Mouse (Mus musculus) CH12.LX (cell line): ENCODE measurements around the gene Mef2d. TPM values are rescaled to one million over a fixed set of nuclear protein-coding genes. Genes with fewer than 3 reads are reported as not detected.

Experiments
- DNase-seq: peaks from one replicate; pipeline ENCODE4 v3.0.0-alpha.2; 2013; ENCODE audit errors: extremely low read depth
- H3K27ac ChIP-seq: 2 replicates; pipeline ENCODE4 v1.5.1; 2012; ENCODE audit warnings: low read depth, mild to moderate bottlenecking, control low read depth, moderate library complexity; ENCODE audit not compliant: insufficient read depth
- H3K27me3 ChIP-seq: replicated peaks from 2 replicates; pipeline ENCODE3; 2012; ENCODE audit warnings: inconsistent platforms
- H3K36me3 ChIP-seq, 2 experiments: replicated peaks in 1 of 2; 2 replicates each; pipeline versions ENCODE3 to v1.6.1; 2012; ENCODE audit warnings: inconsistent platforms in 1 of 2, low read length in 1 of 2, mild to moderate bottlenecking in 1 of 2, mixed read lengths in 1 of 2, moderate library complexity in 1 of 2; ENCODE audit not compliant: control insufficient read depth in 1 of 2, insufficient read depth in 1 of 2
- H3K4me1 ChIP-seq, 2 experiments: 2 replicates each; pipeline ENCODE4 v1.6.1; 2012; ENCODE audit warnings: inconsistent platforms in 1 of 2, moderate library complexity in 1 of 2; ENCODE audit not compliant: insufficient read depth in 2 of 2, control insufficient read depth in 1 of 2
- H3K4me2 ChIP-seq: 2 replicates; pipeline ENCODE4 v1.6.1; 2012; ENCODE audit warnings: low read depth, mild to moderate bottlenecking, control low read depth; ENCODE audit not compliant: poor library complexity, insufficient read depth, severe bottlenecking
- H3K4me3 ChIP-seq, 3 experiments: fragments of 150-350 bp in 1 of 3; sonication (generic) in 1 of 3; replicated peaks in 1 of 3; 2 replicates each; pipeline versions ENCODE3 to v1.5.1; 2011 to 2012; ENCODE audit warnings: low read depth in 2 of 3, low read length in 2 of 3, mild to moderate bottlenecking in 2 of 3, moderate library complexity in 2 of 3, control low read depth in 1 of 3, improper control_type of control experiment in 1 of 3, inconsistent platforms in 1 of 3, mixed read lengths in 1 of 3; ENCODE audit not compliant: poor library complexity in 1 of 3
- H3K79me2 ChIP-seq: replicated peaks from 2 replicates; pipeline ENCODE4 v1.6.1; 2012; ENCODE audit warnings: mild to moderate bottlenecking, moderate library complexity; ENCODE audit not compliant: control insufficient read depth, poor library complexity, insufficient read depth, severe bottlenecking; ENCODE audit errors: extremely low read depth
- H3K9ac ChIP-seq: 2 replicates; pipeline ENCODE4 v1.6.1; 2012; ENCODE audit warnings: low read depth, mild to moderate bottlenecking, control low read depth, moderate library complexity; ENCODE audit not compliant: insufficient read depth
- H3K9me3 ChIP-seq: replicated peaks from 2 replicates; pipeline ENCODE3; 2012; ENCODE audit warnings: low read length, inconsistent platforms, mixed read lengths
- CHD1 ChIP-seq: IDR thresholded peaks from 2 replicates; pipeline ENCODE4 v1.6.1; 2012; ENCODE audit warnings: low read depth, low read length, improper control_type of control experiment, inconsistent platforms
- E2F4 ChIP-seq: IDR thresholded peaks from 2 replicates; pipeline ENCODE4 v1.6.1; 2011; ENCODE audit warnings: low read depth, low read length, improper control_type of control experiment; ENCODE audit not compliant: insufficient replicate concordance
- EP300 ChIP-seq: IDR thresholded peaks from 2 replicates; pipeline ENCODE4 v1.6.1; 2011; ENCODE audit warnings: low read length, improper control_type of control experiment
- ETS1 ChIP-seq: conservative IDR thresholded peaks from 2 replicates; pipeline ENCODE4 v1.6.1; 2012; ENCODE audit warnings: low read depth, mild to moderate bottlenecking, inconsistent platforms, low read length, improper control_type of control experiment, moderate library complexity
- GABPA ChIP-seq: IDR thresholded peaks from 2 replicates; pipeline ENCODE4 v1.6.1; 2012; ENCODE audit warnings: low read depth, low read length, improper control_type of control experiment, inconsistent platforms; ENCODE audit not compliant: insufficient replicate concordance
- IRF4 ChIP-seq: IDR thresholded peaks from 2 replicates; pipeline ENCODE4 v1.6.1; 2014; ENCODE audit warnings: low read depth, mild to moderate bottlenecking, inconsistent platforms, low read length, improper control_type of control experiment
- JUND ChIP-seq: conservative IDR thresholded peaks from 2 replicates; pipeline ENCODE4 v1.6.1; 2011; ENCODE audit warnings: low read depth, low read length, improper control_type of control experiment
- KAT2A ChIP-seq: IDR thresholded peaks from 2 replicates; pipeline ENCODE4 v1.6.1; 2012; ENCODE audit warnings: low read length, improper control_type of control experiment, inconsistent platforms; ENCODE audit not compliant: insufficient replicate concordance
- MAFK ChIP-seq: IDR thresholded peaks from 2 replicates; pipeline ENCODE4 v1.6.1; 2011; ENCODE audit warnings: low read length, improper control_type of control experiment; ENCODE audit not compliant: insufficient replicate concordance
- MAX ChIP-seq: IDR thresholded peaks from 2 replicates; pipeline ENCODE4 v1.6.1; 2011; ENCODE audit warnings: low read length, improper control_type of control experiment
- MAZ ChIP-seq: IDR thresholded peaks from 2 replicates; pipeline ENCODE4 v1.6.1; 2012; ENCODE audit warnings: low read depth, mild to moderate bottlenecking, inconsistent platforms, low read length, improper control_type of control experiment, moderate library complexity
- MEF2A ChIP-seq: IDR thresholded peaks from 2 replicates; pipeline ENCODE4 v1.6.1; 2014; ENCODE audit warnings: low read depth, mild to moderate bottlenecking, inconsistent platforms, low read length, improper control_type of control experiment, borderline replicate concordance
- MXI1 ChIP-seq: IDR thresholded peaks from 2 replicates; pipeline ENCODE4 v1.6.1; 2011; ENCODE audit warnings: mild to moderate bottlenecking, low read depth, low read length, improper control_type of control experiment
- MYC ChIP-seq: IDR thresholded peaks from 2 replicates; pipeline ENCODE4 v1.6.1; 2011; ENCODE audit warnings: low read depth, mild to moderate bottlenecking, improper control_type of control experiment, low read length
- NELFE ChIP-seq: IDR thresholded peaks from 2 replicates; pipeline ENCODE4 v1.6.1; 2011; ENCODE audit warnings: low read depth, low read length, improper control_type of control experiment
- POLR2AphosphoS2 ChIP-seq: IDR thresholded peaks from 2 replicates; pipeline ENCODE4 v1.6.1; 2011; ENCODE audit warnings: low read depth, low read length, improper control_type of control experiment
- RCOR1 ChIP-seq: conservative IDR thresholded peaks from 2 replicates; pipeline ENCODE4 v1.6.1; 2012; ENCODE audit warnings: low read depth, mild to moderate bottlenecking, inconsistent platforms, low read length, improper control_type of control experiment
- TCF12 ChIP-seq: IDR thresholded peaks from 2 replicates; pipeline ENCODE4 v1.6.1; 2014; ENCODE audit warnings: low read depth, mild to moderate bottlenecking, inconsistent platforms, low read length, improper control_type of control experiment
- UBTF ChIP-seq: IDR thresholded peaks from 2 replicates; pipeline ENCODE4 v1.6.1; 2012; ENCODE audit warnings: low read depth, mild to moderate bottlenecking, inconsistent platforms, low read length, improper control_type of control experiment, moderate library complexity
- USF1 ChIP-seq: IDR thresholded peaks from 2 replicates; pipeline ENCODE4 v1.6.1; 2014; ENCODE audit warnings: low read depth, mild to moderate bottlenecking, inconsistent platforms, low read length, improper control_type of control experiment
- ZC3H11A ChIP-seq: IDR thresholded peaks from 2 replicates; pipeline ENCODE4 v1.6.1; 2012; ENCODE audit warnings: low read depth, mild to moderate bottlenecking, inconsistent platforms, low read length, improper control_type of control experiment
- ZKSCAN1 ChIP-seq: IDR thresholded peaks from 2 replicates; pipeline ENCODE4 v1.6.1; 2012; ENCODE audit warnings: low read depth, inconsistent platforms, low read length, improper control_type of control experiment, borderline replicate concordance
- ZMIZ1 ChIP-seq: IDR thresholded peaks from 2 replicates; pipeline ENCODE4 v1.6.1; 2012; ENCODE audit warnings: low read depth, mild to moderate bottlenecking, inconsistent platforms, low read length, improper control_type of control experiment
- dilution Hi-C: fragments of 300-500 bp; cut with MboI; formaldehyde crosslinking; loops from 2 replicates; pipeline ENCODE4 v1.14.3; 2020; ENCODE audit warnings: low sequenced_read_pairs; ENCODE audit not compliant: extremely low pct_unique_long_range_greater_than_20kb, extremely low pct_ligation_motif_present
- in situ Hi-C: fragments of 300-500 bp; cut with MboI; formaldehyde crosslinking; loops from 3 replicates; pipeline ENCODE4 v1.14.3; 2019; ENCODE audit warnings: low sequenced_read_pairs, low pct_ligation_motif_present, low pct_unique_long_range_greater_than_20kb, mixed read lengths
- polyA plus RNA-seq: library from polyadenylated mRNA; unstranded; fragments of >175 nt; gene quantifications from 2 replicates; pipeline ENCODE4 v1.2.1, GENCODE M21; 2012; ENCODE audit warnings: low read depth; ENCODE audit not compliant: insufficient read length
- total RNA-seq, 2 experiments: library from RNA; depleted of rRNA; stranded (reverse); fragments of 300-350 nt in 1 of 2; fragments of >200 nt in 1 of 2; gene quantifications; 2 replicates each; pipeline ENCODE4 v1.2.3; 2012 to 2014

The Mef2d gene
- total and polyA plus RNA-seq, 3 experiments: 4.8 to 75.8 (median 10.9) TPM

DNA sequence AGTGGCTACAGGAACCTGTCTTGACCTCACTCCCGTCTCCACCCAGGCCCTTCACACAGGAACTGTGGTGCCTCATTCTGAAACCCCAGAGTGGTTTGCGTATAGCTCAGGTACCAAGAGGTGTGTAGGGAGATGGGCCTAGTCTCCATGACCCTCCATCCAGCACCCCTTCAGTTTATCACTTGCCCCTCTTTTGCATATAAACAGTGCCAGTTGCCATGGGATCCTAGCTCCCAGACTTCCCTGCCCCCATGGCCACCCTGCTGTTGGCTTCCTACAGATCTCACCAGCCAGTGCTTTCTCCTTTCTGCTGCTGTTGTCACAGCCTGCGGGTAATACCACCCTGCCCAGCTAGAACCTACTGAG, 8.8 kb downstream of the Mef2d start:
- peak overlapping the region; percentile 97 for H3K27ac ChIP-seq
- peaks cover 14 to 43% of the 10 kb centered on the region in 2 experiments for H3K36me3 ChIP-seq
- in situ Hi-C loops (no loop called here), dilution Hi-C loops (no loop called here)
- H3K9ac ChIP-seq: no peak overlapping the region
- TF ChIP-seq MAX: no peak
- 0 out of 2 replicates have a peak, but pooled peaks have one; percentile 30 for TF ChIP-seq MEF2A
- no peak; the same call in 1 of the 2 replicates for TF ChIP-seq MAZ
- TF ChIP-seq E2F4: no peak
- TF ChIP-seq CHD1: no peak
- no peak for TF ChIP-seq MAFK
- TF ChIP-seq IRF4: peak; percentile 78
- TF ChIP-seq GABPA: no peak
- TF ChIP-seq ZC3H11A: no peak
- TF ChIP-seq NELFE: no peak
- TF ChIP-seq RCOR1: no peak
- TF ChIP-seq POLR2AphosphoS2: no peak
- TF ChIP-seq ETS1: no peak
- no peak for TF ChIP-seq MYC
- no peak for TF ChIP-seq TCF12
- H3K4me1 ChIP-seq: peaks cover 41 to 87% of the 10 kb centered on the region in 2 experiments
- peak overlapping the region in 1 of 3 experiments; percentile 13 for H3K4me3 ChIP-seq
- no peaks in the 10 kb centered on the region for H3K27me3 ChIP-seq
- H3K79me2 ChIP-seq: peaks cover 91% of the 10 kb centered on the region
- DNase-seq: no peak
- peak overlapping the region; percentile 99; the same call in 1 of the 2 replicates for H3K4me2 ChIP-seq
- H3K9me3 ChIP-seq: no peaks in the 10 kb centered on the region

DNA sequence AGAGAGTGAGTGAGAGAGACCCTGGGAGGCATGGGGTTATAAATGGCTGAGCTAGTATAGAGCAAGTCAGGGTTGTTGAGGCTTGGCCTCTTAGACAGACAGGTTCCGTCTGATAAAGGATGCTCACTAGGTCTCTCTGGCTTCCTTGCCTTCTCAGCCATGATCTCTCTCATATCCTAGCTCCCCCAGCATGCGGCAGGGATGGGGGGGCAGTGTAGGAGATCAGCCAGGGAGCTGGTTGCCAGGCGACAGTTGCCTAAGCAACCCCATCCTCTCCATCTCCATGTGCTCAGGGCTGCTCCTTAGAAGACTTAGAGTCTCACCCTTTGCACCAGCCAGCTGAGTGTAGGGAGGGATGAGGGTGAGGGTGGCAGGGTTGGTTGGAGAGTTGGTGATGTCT, 9.9 kb downstream of the Mef2d start:
- no peaks in the 10 kb centered on the region for H3K27me3 ChIP-seq
- no peak overlapping the region for H3K4me2 ChIP-seq
- in situ Hi-C loops (no loop called here), dilution Hi-C loops (no loop called here)
- no peaks in the 10 kb centered on the region for H3K9me3 ChIP-seq
- peaks cover 24 to 52% of the 10 kb centered on the region in 2 experiments for H3K36me3 ChIP-seq
- peak overlapping the region; percentile 20 for H3K27ac ChIP-seq
- no peak overlapping the region for H3K9ac ChIP-seq
- TF ChIP-seq USF1 (no peak), GABPA (no peak), EP300 (no peak), CHD1 (no peak), ZKSCAN1 (no peak), ZMIZ1 (no peak), KAT2A (no peak), MXI1 (no peak; the same call in 1 of the 2 replicates), UBTF (no peak), JUND (no peak), RCOR1 (no peak)
- no peak for DNase-seq
- H3K79me2 ChIP-seq: peaks cover 82% of the 10 kb centered on the region
- peaks cover 34 to 86% of the 10 kb centered on the region in 2 experiments for H3K4me1 ChIP-seq
- H3K4me3 ChIP-seq: no peak overlapping the region
